Mouse (Mus musculus) intestine, embryonic 15.5 days (tissue): ENCODE measurements around the gene Lekr1. TPM values are rescaled to one million over a fixed set of nuclear protein-coding genes. Genes with fewer than 3 reads are reported as not detected.
A peak's percentile ranks its signal among the peaks of the same experiment; 100 is the strongest.

ENCODE experiments used
- ATAC-seq: fragments of 200-750 bp; cut with Nextera tagmentation; 2 replicates; pipeline ENCODE4 v1.8.0; 2017; ENCODE audit warnings: moderate TSS enrichment, moderate library complexity
- H3K27ac ChIP-seq: fragments of 300-500 bp; sonication (generic); 2 replicates; pipeline ENCODE4 v1.5.1; 2015; ENCODE audit warnings: mild to moderate bottlenecking, inconsistent platforms
- H3K27me3 ChIP-seq: fragments of 300-500 bp; sonication (generic); replicated peaks from 2 replicates; pipeline ENCODE4 v1.6.1; 2015; ENCODE audit warnings: inconsistent platforms
- H3K36me3 ChIP-seq: fragments of 300-500 bp; sonication (generic); 2 replicates; pipeline ENCODE4 v1.6.1; 2015; ENCODE audit warnings: inconsistent platforms
- H3K4me1 ChIP-seq: fragments of 300-500 bp; sonication (generic); replicated peaks from 2 replicates; pipeline ENCODE4 v1.6.1; 2015; ENCODE audit warnings: inconsistent platforms
- H3K4me2 ChIP-seq: fragments of 300-500 bp; sonication (generic); replicated peaks from 2 replicates; pipeline ENCODE4 v1.6.1; 2015; ENCODE audit warnings: mild to moderate bottlenecking, inconsistent platforms
- H3K4me3 ChIP-seq: fragments of 300-500 bp; sonication (generic); replicated peaks from 2 replicates; pipeline ENCODE4 v1.5.1; 2015; ENCODE audit warnings: inconsistent platforms
- H3K9ac ChIP-seq: fragments of 300-500 bp; sonication (generic); 2 replicates; pipeline ENCODE4 v1.6.1; 2015; ENCODE audit warnings: inconsistent platforms
- H3K9me3 ChIP-seq: fragments of 300-500 bp; sonication (generic); 2 replicates; pipeline ENCODE4 v1.6.1; 2016; ENCODE audit warnings: inconsistent platforms
- WGBS: fragments of 180-500 bp; shearing (Covaris S2); methylation state at CpG from one replicate; pipeline ENCODE4 v1.1.7; 2015; 5-methylcytosine and 5-hydroxymethylcytosine counted together
- polyA plus RNA-seq: library from polyadenylated mRNA; unstranded; fragments of >200 nt; fragmentation: Nextera tagmentation; extraction: Ambion mirVana; gene quantifications from 2 replicates; pipeline ENCODE4 v1.2.1, GENCODE M21; 2015

Lekr1 gene
- polyA plus RNA-seq, 1 experiment from 2014 or later: 7.5 TPM

DNA sequence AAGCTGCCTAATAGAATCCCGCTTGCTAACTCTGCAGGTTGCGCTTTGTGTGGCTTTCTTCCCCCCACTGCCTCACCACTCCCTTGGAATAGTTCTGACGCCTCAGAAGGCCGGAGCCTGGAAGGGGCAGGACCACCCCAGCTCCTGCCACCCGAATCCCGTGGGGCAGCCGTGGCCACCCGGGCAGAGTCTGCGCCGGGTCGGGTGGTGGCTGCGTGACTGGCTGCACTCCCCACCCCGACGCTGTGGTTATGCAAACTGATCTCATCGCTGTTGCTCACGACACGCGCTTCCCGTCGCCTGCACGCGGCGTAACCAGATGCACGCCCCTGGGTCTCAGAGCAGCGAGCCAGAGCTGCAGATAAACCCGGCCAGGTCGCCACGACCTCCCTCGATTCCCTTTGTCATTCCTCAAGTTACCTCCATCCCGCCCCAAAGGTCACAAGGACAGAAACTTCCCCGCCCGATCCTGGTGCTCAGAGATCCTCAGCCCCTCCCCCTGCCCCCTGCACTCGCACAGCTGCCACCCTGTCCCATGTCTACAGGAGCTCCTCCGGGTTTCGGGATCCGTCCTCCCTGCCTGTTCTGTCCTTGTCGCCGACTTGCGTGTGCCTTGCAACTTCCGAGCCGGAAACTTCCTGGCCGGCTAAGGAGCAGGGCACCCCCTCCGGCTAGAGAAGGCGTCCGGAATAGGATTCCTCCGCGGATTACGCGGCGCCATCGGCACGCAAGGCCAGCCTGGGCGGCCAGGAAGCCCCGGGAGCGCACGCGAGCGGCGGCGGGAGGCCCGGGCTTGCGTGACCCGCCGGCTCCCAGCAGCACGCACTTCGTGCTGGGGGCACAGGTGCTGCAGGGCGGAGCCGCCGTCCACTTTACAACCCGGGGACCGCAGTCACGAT, 7.1 kb upstream of the Lekr1 start:
- Histone ChIP-seq H3K9ac (peak overlapping the region; percentile 71), H3K9me3 (no peaks in the 10 kb centered on the region), H3K27ac (peak overlapping the region; percentile 92), H3K4me2 (peak overlapping the region; percentile 89), H3K4me1 (no peaks in the 10 kb centered on the region), H3K27me3 (no peaks in the 10 kb centered on the region), H3K36me3 (no peaks in the 10 kb centered on the region), H3K4me3 (peak overlapping the region; percentile 59)
- WGBS: under 1% methylated on average over 72 of the region's 72 CpGs
- peak; percentile 93 for ATAC-seq

GRCm38 (mm10) chr3:65659620-65659932, 6.5 kb upstream of the Lekr1 start:
- Histone ChIP-seq H3K36me3 (no peaks in the 10 kb centered on the region), H3K4me1 (no peaks in the 10 kb centered on the region), H3K4me2 (peak overlapping the region; percentile 89), H3K4me3 (peak overlapping the region; percentile 59), H3K27me3 (no peaks in the 10 kb centered on the region), H3K9ac (peak overlapping the region; percentile 71), H3K9me3 (no peaks in the 10 kb centered on the region), H3K27ac (peak overlapping the region; percentile 92)
- WGBS: 3% methylated on average over 9 of the region's 9 CpGs
- ATAC-seq: no peak

DNA sequence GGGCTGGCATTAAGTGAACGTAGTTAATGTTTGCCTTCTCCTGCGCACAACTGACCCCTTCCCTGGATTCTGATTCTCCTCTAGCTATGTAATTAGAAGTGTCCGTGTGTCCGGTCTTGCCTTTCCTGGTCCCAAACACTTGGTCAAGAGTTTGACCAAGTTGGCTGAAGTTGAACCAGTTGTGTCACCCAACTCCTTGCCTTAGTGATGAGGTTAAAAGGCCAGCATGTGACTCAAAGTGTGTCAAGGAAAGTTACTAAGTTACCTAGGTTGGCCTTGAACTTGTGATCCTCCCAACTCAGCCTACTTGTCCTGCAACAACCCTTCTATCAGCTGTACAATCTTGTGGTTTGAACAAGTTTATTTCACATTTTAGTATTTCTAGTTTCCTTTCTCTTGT, 5.7 kb upstream of the Lekr1 start:
- 89% methylated on average over 4 of the region's 4 CpGs for WGBS
- Histone ChIP-seq H3K36me3 (no peaks in the 10 kb centered on the region), H3K4me2 (no peak overlapping the region), H3K9me3 (no peaks in the 10 kb centered on the region), H3K27ac (no peak overlapping the region), H3K27me3 (no peaks in the 10 kb centered on the region), H3K4me3 (no peak overlapping the region), H3K9ac (no peak overlapping the region), H3K4me1 (no peaks in the 10 kb centered on the region)
- no peak for ATAC-seq

- H3K4me3 ChIP-seq: no peak overlapping the region
- no peak overlapping the region for H3K4me2 ChIP-seq
- H3K27ac ChIP-seq: no peak overlapping the region
- no peaks in the 10 kb centered on the region for H3K9me3 ChIP-seq
- no peaks in the 10 kb centered on the region for H3K27me3 ChIP-seq
- no peaks in the 10 kb centered on the region for H3K36me3 ChIP-seq
- no peak overlapping the region for H3K9ac ChIP-seq
- no peak for ATAC-seq
- no peaks in the 10 kb centered on the region for H3K4me1 ChIP-seq
- 81% methylated on average over 3 of the region's 3 CpGs for WGBS
Observed at GRCm38 (mm10) chr3:65661731-65662130, 4.3 kb upstream of the Lekr1 start.

DNA sequence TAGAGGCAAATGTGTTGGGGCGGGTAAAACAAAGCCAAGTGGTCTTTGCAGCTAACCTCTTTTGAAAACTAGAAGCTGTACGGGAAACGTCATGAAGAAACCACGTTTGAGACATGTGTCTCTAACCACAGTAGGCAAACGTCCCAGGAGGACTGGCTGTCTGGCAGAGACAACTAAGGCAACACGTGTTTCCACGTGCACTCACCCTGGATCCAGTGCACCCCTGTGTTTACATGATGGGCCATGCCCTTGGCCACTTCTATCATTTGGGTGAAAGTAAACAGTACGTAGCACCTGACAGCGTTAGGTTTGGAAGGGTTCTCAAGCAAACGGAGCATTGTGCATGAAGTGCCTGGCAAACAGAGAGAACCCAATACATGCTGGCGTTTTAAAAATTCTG, 2.9 kb upstream of the Lekr1 start:
- H3K4me2 ChIP-seq: no peak overlapping the region
- no peaks in the 10 kb centered on the region for H3K4me1 ChIP-seq
- no peak overlapping the region for H3K9ac ChIP-seq
- H3K27ac ChIP-seq: no peak overlapping the region
- H3K9me3 ChIP-seq: no peaks in the 10 kb centered on the region
- no peaks in the 10 kb centered on the region for H3K27me3 ChIP-seq
- no peak overlapping the region for H3K4me3 ChIP-seq
- H3K36me3 ChIP-seq: no peaks in the 10 kb centered on the region
- 40% methylated on average over 11 of the region's 11 CpGs for WGBS
- ATAC-seq: no peak

DNA sequence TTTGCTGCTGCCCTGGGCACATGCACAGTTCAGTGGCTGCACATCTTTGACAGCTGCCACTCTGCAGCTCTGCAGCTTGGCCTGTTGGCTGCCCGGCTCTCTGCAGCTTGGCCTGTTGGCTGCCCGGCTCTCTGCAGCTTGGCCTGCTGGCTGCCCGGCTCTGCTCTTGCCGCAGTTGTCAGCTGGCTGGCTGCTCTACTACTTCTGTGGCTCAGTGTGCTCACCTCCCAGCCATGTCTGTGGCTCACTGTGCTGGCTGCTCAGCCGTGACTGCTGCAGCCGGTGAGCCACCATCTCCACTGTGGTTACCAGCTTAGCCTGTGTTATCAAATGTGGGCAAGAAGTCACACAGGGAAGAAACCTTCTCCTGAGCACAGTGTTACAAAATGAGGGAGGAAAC, 4.2 kb downstream of the Lekr1 start:
- Histone ChIP-seq H3K4me1 (no peaks in the 10 kb centered on the region), H3K36me3 (no peaks in the 10 kb centered on the region), H3K4me3 (no peak overlapping the region), H3K9ac (no peak overlapping the region), H3K9me3 (no peaks in the 10 kb centered on the region), H3K27me3 (no peaks in the 10 kb centered on the region), H3K4me2 (no peak overlapping the region), H3K27ac (no peak overlapping the region)
- 72% methylated on average over 6 of the region's 6 CpGs for WGBS
- no peak for ATAC-seq

DNA sequence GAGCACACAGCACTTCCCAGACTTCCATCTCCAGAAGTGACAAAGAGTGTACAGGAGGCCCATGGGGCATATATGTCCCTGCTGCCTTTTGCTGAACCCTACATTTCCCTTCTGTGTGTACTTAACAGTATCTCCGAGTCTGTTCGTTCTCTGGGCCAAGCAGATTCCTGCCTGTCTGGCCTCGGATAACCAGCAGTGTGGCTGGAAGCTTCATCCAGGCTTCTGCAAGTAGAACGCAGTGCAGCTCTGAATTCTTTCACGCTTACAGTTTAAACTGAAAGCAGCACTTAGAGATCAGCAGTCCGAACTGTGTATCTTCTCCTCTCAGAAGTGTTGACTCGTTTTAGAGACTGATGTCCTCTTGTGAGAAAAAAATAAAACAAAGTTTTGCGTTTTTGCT, 7.7 kb downstream of the Lekr1 start:
- 32% methylated on average over 8 of the region's 8 CpGs for WGBS
- Histone ChIP-seq H3K27ac (peak overlapping the region; percentile 25; the same call in 1 of the 2 replicates), H3K9ac (no peak overlapping the region)

DNA sequence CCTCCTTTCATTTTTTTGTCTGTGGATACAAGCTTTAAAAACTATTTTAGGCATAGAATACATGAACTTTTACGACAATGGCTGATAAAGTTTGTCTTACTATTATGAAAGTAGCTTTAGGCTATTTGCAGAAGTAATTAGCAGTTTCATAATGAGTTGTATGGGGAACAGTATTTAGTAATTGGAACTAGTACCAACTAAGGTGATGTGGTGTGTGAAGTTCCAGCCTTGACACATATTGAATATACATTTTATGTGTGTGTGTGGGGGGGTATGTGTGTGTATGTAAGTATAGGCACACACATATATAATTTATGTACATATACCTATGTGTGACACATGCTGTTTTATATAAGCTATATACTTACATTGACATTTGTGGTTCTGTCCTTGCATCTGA, 14.6 kb downstream of the Lekr1 start:
- Histone ChIP-seq H3K27ac (no peak overlapping the region), H3K9me3 (no peaks in the 10 kb centered on the region), H3K4me3 (no peak overlapping the region), H3K27me3 (no peaks in the 10 kb centered on the region), H3K4me2 (no peak overlapping the region), H3K36me3 (no peaks in the 10 kb centered on the region), H3K9ac (no peak overlapping the region), H3K4me1 (no peaks in the 10 kb centered on the region)
- ATAC-seq: no peak
- 91% methylated on average over 1 of the region's 1 CpGs for WGBS

More for the DNA sequence above, 7.7 kb downstream of the Lekr1 start:
- Histone ChIP-seq H3K4me3 (no peak overlapping the region), H3K4me2 (peak overlapping the region; percentile 20), H3K36me3 (no peaks in the 10 kb centered on the region), H3K9me3 (no peaks in the 10 kb centered on the region), H3K27me3 (no peaks in the 10 kb centered on the region), H3K4me1 (no peaks in the 10 kb centered on the region)
- ATAC-seq: 0 out of 2 replicates have a peak, but pooled peaks have one; percentile 56

DNA sequence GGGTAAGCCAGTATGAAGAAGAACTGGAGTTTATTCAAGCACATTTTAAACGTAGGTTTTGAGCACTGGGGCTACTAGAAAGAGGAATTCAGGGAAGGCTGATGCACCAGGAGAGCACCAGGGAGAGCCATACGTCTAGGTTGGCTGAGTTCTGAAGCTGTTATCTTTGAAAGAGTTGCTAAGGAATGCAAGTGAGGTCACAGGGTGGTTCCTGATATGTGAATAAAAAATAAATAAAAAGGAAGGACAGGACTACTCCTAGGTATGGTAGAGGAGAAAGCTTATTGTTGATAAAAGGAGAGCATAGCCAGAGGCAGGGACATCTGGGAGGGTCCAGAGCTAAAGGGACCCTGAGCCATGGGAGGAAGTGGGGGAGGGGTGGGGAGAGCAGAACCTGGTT, 23.7 kb downstream of the Lekr1 start:
- 31% methylated on average over 2 of the region's 2 CpGs for WGBS
- H3K4me1 ChIP-seq: no peaks in the 10 kb centered on the region
- H3K27ac ChIP-seq: no peak overlapping the region
- no peak for ATAC-seq
- H3K27me3 ChIP-seq: no peaks in the 10 kb centered on the region
- H3K36me3 ChIP-seq: no peaks in the 10 kb centered on the region
- no peak overlapping the region for H3K4me2 ChIP-seq
- H3K9me3 ChIP-seq: no peaks in the 10 kb centered on the region
- H3K9ac ChIP-seq: no peak overlapping the region
- H3K4me3 ChIP-seq: no peak overlapping the region

- Histone ChIP-seq H3K9me3 (no peaks in the 10 kb centered on the region), H3K9ac (no peak overlapping the region), H3K27me3 (no peaks in the 10 kb centered on the region), H3K4me2 (no peak overlapping the region), H3K36me3 (no peaks in the 10 kb centered on the region), H3K4me3 (no peak overlapping the region), H3K27ac (no peak overlapping the region), H3K4me1 (no peaks in the 10 kb centered on the region)
- ATAC-seq: no peak
- 91% methylated on average over 2 of the region's 2 CpGs for WGBS
Observed at GRCm38 (mm10) chr3:65690850-65691249, 24.8 kb downstream of the Lekr1 start.

DNA sequence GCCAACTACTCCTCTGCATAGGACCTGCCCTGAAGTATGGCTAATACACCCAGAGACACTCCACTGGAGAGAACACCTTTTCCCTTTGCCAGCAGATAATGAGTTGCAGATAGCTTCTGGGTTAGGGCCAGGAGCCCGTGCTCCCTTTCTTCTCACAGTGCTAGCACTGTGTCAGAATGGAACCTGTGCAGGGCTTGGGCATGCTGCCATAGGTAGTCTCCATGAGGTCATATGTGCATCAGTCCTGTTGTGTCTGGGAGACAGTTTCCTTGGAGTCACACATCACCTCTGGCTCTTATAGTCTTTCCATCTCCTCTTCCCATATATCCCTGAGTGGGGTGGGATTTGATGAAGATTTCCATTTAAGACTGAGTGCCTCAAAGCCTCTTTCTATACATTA, 33.7 kb downstream of the Lekr1 start:
- ATAC-seq: no peak
- 96% methylated on average over 1 of the region's 1 CpGs for WGBS
- Histone ChIP-seq H3K27me3 (no peaks in the 10 kb centered on the region), H3K4me2 (no peak overlapping the region), H3K27ac (no peak overlapping the region), H3K36me3 (no peaks in the 10 kb centered on the region), H3K9me3 (no peaks in the 10 kb centered on the region), H3K4me3 (no peak overlapping the region), H3K9ac (no peak overlapping the region), H3K4me1 (no peaks in the 10 kb centered on the region)

DNA sequence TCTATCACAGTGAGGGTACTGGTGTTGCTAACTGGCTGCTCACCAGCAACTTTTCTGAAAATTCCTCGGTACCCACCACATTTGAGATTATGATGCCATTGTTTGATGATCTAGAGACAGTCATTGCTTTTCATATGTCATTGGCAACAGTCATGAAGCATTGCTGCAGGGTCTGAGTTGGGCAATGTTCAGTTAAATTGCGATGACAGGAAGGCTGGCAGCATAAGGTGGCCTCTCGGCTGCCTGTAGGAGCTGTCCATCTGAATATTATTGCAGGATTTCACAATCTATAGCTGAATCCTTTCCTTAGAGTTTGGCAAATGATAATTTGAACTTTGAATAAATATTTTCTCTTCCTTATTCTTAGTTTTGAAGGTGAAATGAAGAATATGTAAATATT, 48.3 kb downstream of the Lekr1 start:
- Histone ChIP-seq H3K9ac (no peak overlapping the region), H3K36me3 (no peaks in the 10 kb centered on the region), H3K4me1 (no peaks in the 10 kb centered on the region), H3K27ac (no peak overlapping the region), H3K27me3 (no peaks in the 10 kb centered on the region), H3K4me3 (no peak overlapping the region), H3K9me3 (no peaks in the 10 kb centered on the region), H3K4me2 (no peak overlapping the region)
- whole genome bisulfite sequencing: 86% methylated on average over 3 of the region's 3 CpGs
- no peak for ATAC-seq

- Histone ChIP-seq H3K27ac (no peak overlapping the region), H3K9ac (no peak overlapping the region), H3K4me2 (no peak overlapping the region), H3K4me1 (no peaks in the 10 kb centered on the region), H3K36me3 (no peaks in the 10 kb centered on the region), H3K27me3 (no peaks in the 10 kb centered on the region), H3K4me3 (no peak overlapping the region), H3K9me3 (no peaks in the 10 kb centered on the region)
- ATAC-seq: no peak
- 79% methylated on average over 2 of the region's 2 CpGs for WGBS
Observed at GRCm38 (mm10) chr3:65717406-65717805, 51.4 kb downstream of the Lekr1 start.
